Mouse (Mus musculus): Measurements from ENCODE around the gene Galns.

- TF ChIP-seq E2F4 (IDR thresholded peaks at IDR 0.05; ENCODE audit: insufficient read depth), result no peak
- TF ChIP-seq POLR2A (IDR thresholded peaks at IDR 0.05; ENCODE audit: insufficient read length, low read depth), result no peak
- no peak for TF ChIP-seq POLR2AphosphoS2 (IDR thresholded peaks at IDR 0.05; ENCODE audit: insufficient read length, low read depth)
Observed at GRCm38 (mm10) chr8:122538310-122539076, 72.8 kb downstream of the Galns start.

Measured in myocyte (in vitro differentiated cells).